Mouse (Mus musculus): ENCODE measurements around the gene Xylt1. TPM values are rescaled to one million over a fixed set of nuclear protein-coding genes. Genes with fewer than 3 reads are reported as not detected.

Gene Xylt1
- polyA plus RNA-seq (2017; shearing (Covaris generic)): 1 to 10 TPM; 2.7 to 3.0 TPM

DNA sequence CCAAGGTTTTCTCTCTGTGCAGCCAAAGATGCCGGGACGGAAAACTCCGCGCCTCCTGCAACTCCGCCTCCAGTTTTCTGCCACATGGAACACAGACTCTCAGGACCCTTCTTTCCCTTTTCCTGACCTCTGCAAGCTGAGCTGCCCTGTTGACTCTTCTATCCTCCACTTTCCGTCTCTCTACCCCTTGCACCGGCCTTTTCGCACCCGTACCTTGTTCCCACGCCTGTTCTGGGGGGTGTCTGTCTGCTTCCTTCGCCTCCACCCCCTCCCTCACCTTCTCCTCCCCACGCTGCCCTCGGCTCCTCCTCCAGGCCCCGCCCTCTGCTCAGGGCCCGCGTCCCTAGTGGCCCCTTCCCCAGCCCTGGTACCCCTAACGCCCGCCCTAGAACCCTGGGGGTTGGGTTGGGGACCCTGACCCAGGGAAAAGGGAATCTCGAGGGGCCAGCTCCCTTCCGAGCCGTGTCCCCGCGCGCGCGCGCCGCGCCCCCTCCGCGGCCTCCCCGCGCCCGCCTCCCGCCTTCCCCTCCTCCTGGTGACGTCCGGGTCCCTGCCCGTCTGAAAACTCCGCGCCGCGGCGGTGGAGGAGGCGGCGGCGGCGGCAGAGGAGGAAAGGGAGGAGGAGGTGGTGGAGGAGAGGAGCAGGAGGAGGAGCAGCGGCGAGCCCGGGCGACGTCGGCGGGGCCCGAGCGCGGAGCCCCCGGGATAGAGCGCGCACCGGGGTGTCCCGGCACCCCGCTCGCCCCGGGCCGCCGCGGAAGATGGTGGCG is at the start of gene Xylt1:
Gene Xylt1, plus strand, starts transcription at position 562 of the 770 bp plus-strand sequence.
- ATAC-seq: peak; percentile 81

- ATAC-seq: no peak
Observed at GRCm38 (mm10) chr7:117333936-117334335, 46.8 kb upstream of the Xylt1 start.

DNA sequence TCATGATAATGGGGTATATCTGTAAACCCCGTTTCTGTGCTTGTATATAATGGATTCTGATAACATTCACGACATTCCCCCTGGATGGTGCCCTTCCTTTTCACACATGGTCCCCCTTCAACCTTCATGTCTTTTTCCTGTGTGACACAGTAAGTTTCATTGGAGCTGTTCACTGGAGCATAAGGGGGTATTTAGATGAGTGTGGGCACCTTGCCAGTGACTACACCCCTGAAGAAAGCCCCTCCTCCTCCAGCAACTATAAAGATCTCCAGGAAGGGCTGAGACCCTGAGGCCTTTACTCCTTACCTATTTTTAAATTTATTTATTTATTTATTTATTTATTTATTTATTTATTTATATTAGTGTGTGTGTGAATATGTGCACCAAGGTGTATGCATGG is 24.5 kb upstream of the Xylt1 start:
- no peak for ATAC-seq

- no peak for ATAC-seq
Observed at GRCm38 (mm10) chr7:117357425-117358194, 23.2 kb upstream of the Xylt1 start.

GRCm38 (mm10) chr7:117361281-117361680 is 19.5 kb upstream of the Xylt1 start:
- no peak for ATAC-seq

DNA sequence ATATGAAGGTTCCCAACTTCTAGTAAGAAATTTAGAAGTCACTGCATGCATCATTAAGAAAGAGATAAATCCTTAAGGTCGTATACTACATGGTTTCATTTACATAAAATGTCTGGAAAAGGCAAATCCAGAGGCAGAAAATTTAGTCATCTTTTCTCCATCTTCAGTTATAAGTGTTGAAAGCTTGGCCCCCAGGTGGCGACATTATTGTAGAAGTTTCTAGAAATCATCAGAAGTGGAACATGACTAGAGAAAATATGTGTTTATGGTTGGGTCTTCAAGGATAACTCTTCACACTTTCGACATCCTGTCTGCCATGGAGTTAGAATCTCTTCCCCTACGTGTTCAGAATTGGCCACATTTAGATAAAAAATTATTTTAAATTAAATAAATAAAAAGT is 18.3 kb upstream of the Xylt1 start:
- no peak for ATAC-seq

- no peak for ATAC-seq
Observed at GRCm38 (mm10) chr7:117368647-117369289, 12.0 kb upstream of the Xylt1 start.

- no peak for ATAC-seq
Observed at GRCm38 (mm10) chr7:117369290-117369941, 11.4 kb upstream of the Xylt1 start.

DNA sequence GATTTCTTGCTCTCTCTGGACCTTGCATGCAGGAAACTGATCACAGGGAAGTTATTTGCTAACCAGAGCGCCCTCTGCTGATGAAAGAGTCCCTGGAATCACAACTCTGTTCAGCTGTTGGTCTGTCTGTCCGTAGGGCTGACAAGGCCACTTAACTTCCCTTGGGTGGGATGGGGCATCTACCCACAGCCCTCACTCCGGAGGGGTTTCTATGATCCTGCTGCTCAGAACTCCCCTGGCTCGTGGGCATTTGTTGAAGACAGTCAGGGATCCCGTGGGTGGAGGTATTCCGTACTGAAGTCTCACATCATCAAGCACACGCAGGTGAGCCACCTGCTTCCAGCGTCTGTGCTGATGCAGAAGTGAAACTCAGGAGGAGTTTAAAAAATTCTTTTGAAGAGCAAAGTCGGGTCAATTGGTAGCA is 4.9 kb upstream of the Xylt1 start:
- peak; percentile 27 for ATAC-seq

DNA sequence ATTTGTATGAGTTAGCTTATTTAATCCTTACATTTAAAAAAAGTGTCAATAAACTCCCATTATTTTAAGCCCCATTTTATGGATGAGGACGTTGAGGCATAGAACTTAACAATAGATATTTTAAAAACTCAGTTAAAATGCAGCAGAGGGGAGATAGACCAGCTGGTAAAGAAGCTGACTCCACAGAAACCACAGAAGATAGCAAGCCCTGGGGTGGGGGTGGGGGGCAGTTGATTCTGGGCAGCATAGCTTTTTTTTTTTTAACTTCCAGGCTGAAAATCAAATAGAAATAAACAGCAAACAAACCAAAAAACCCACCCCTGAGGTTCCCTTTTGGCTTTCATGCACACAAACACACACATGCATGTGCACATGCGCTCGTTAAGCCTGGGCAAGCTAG is 3.6 kb upstream of the Xylt1 start:
- no peak for ATAC-seq

GRCm38 (mm10) chr7:117380036-117380417 is 752 bp upstream of the Xylt1 start:
- ATAC-seq: no peak

GRCm38 (mm10) chr7:117381188-117381981 is 606 bp downstream of the Xylt1 start:
- peak; percentile 33 for ATAC-seq

GRCm38 (mm10) chr7:117382006-117382405 is 1.2 kb downstream of the Xylt1 start:
- ATAC-seq: no peak

- ATAC-seq: no peak
Observed at GRCm38 (mm10) chr7:117383147-117383940, 2.6 kb downstream of the Xylt1 start.

DNA sequence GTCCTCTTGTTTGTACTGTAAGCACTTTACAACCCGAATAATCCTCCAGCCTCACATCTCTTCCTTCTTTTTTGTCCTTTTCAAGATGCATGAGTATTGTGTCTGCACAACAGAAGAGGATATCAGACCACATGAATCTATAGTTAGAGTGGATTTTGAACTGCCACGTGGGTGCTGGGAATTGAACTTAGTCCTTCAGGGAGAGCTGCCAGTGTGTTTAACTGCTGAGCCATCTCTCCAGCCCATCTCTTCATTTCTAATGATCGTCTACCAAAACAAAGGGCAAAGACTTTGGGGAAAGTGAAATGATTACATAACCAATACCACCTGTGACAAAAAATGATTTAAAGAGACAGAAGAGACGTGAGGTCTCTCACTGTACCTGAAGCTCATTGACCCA is 5.6 kb downstream of the Xylt1 start:
- ATAC-seq: no peak

GRCm38 (mm10) chr7:117388284-117388988 is 7.7 kb downstream of the Xylt1 start:
- no peak for ATAC-seq

DNA sequence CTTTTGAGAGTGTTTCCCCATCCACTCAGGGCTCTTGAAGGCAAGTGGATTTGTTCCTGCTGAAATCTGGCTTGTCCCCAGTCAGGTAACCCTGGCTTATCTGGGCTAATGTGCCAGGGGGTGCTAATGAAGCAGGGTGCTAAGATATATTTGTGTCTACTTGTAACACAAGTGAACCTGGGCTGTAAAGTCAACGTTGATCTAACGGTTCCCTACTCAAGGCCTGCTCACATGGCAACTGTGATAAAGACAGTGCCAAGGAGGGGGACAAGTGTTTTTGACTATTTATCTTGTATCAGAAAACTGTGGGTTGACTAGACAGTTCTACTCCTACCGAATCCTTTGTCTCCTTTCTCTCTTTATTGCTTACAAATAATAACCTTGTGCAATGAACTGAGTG is 8.3 kb downstream of the Xylt1 start:
- ATAC-seq: no peak

GRCm38 (mm10) chr7:117392863-117393569 is 12.2 kb downstream of the Xylt1 start:
- no peak for ATAC-seq

GRCm38 (mm10) chr7:117393976-117394375 is 13.2 kb downstream of the Xylt1 start:
- ATAC-seq: peak; percentile 60

- no peak for ATAC-seq
Observed at GRCm38 (mm10) chr7:117394380-117394779, 13.6 kb downstream of the Xylt1 start.
